Mouse (Mus musculus): ENCODE measurements around the gene Adipor2. TPM values are rescaled to one million over a fixed set of nuclear protein-coding genes. Genes with fewer than 3 reads are reported as not detected.

The Adipor2 gene
- polyA plus RNA-seq, 1 experiment, result 45.4 TPM

GRCm38 (mm10) chr6:119307867-119308413 is 109.6 kb downstream of the Adipor2 start:
- peak; percentile 34 for DNase-seq (ENCODE audit: low read depth)
- no peak for TF ChIP-seq CTCF (IDR thresholded peaks at IDR 0.05; ENCODE audit: borderline replicate concordance, extremely low read depth, insufficient read depth, insufficient read length)
- no peak for TF ChIP-seq POLR2A (IDR thresholded peaks at IDR 0.05; ENCODE audit: borderline replicate concordance, extremely low read depth, insufficient read depth, insufficient read length, poor library complexity, severe bottlenecking)

- DNase-seq (ENCODE audit: low read depth), result no peak
- TF ChIP-seq CTCF (IDR thresholded peaks at IDR 0.05; ENCODE audit: borderline replicate concordance, extremely low read depth, insufficient read depth, insufficient read length), result no peak
- TF ChIP-seq POLR2A (IDR thresholded peaks at IDR 0.05; ENCODE audit: borderline replicate concordance, extremely low read depth, insufficient read depth, insufficient read length, poor library complexity, severe bottlenecking), result no peak
Measured at GRCm38 (mm10) chr6:119303331-119303730, 114.2 kb downstream of the Adipor2 start.

Other genes with a start within 250 kb of the Adipor2 start
- gene Dcp1b, start 242.5 kb downstream of the Adipor2 start, polyA plus RNA-seq (2012; rRNA removed), result 37.9 and 45.8 TPM in 2 replicates
- 9.4 and 19.1 TPM in 2 replicates for gene Cacna1c, start 221.3 kb downstream of the Adipor2 start, polyA plus RNA-seq (2012; rRNA removed)
- gene Cacna2d4, start 181.2 kb downstream of the Adipor2 start, polyA plus RNA-seq (2012; rRNA removed), result 0.40 and 0.67 TPM in 2 replicates
- 9.6 and 12.9 TPM in 2 replicates for gene Lrtm2, start 86.9 kb downstream of the Adipor2 start, polyA plus RNA-seq (2012; rRNA removed)
- 57.6 and 75.1 TPM in 2 replicates for gene Fbxl14, start 62.0 kb upstream of the Adipor2 start, polyA plus RNA-seq (2012; rRNA removed)
- gene Wnt5b, start 126.6 kb upstream of the Adipor2 start, polyA plus RNA-seq (2012; rRNA removed), result 3.1 and 3.5 TPM in 2 replicates